Mouse (Mus musculus) MEL (cell line): ENCODE data around the gene Ctdspl. TPM values are rescaled to one million over a fixed set of nuclear protein-coding genes. Genes with fewer than 3 reads are reported as not detected.

ENCODE experiments used
- DNase-seq: peaks from one replicate; pipeline ENCODE4 v3.0.0; 2011; ENCODE audit warnings: low read depth, low spot score
- H3K27ac ChIP-seq: 2 replicates; pipeline ENCODE4 v1.5.1; 2012; ENCODE audit warnings: low read depth, mild to moderate bottlenecking, control low read depth, low read length, moderate library complexity; ENCODE audit not compliant: control insufficient read depth
- H3K27me3 ChIP-seq, 2 experiments: fragments of 150-350 bp in 1 of 2; sonication (generic) in 1 of 2; 2 replicates each; pipeline ENCODE4 v1.6.1; 2012; ENCODE audit warnings: low read length in 2 of 2, mild to moderate bottlenecking in 2 of 2, improper control_type of control experiment in 1 of 2, moderate library complexity in 1 of 2; ENCODE audit not compliant: insufficient read depth in 2 of 2, control insufficient read depth in 1 of 2
- H3K36me3 ChIP-seq, 2 experiments: 2 replicates each; pipeline ENCODE4 v1.6.1; 2012 to 2014; ENCODE audit warnings: low read length in 2 of 2, improper control_type of control experiment in 1 of 2, inconsistent platforms in 1 of 2, mild to moderate bottlenecking in 1 of 2; ENCODE audit not compliant: insufficient read depth in 2 of 2, control insufficient read depth in 1 of 2
- H3K4me1 ChIP-seq, 2 experiments: fragments of 150-350 bp in 1 of 2; sonication (generic) in 1 of 2; 2 replicates each; pipeline ENCODE4 v1.6.1; 2012; ENCODE audit warnings: low read length in 2 of 2, improper control_type of control experiment in 1 of 2, mild to moderate bottlenecking in 1 of 2; ENCODE audit not compliant: insufficient read depth in 2 of 2, control insufficient read depth in 1 of 2
- H3K4me3 ChIP-seq, 2 experiments: fragments of 150-350 bp in 1 of 2; sonication (generic) in 1 of 2; 2 replicates each; pipeline ENCODE4 v1.5.1; 2012; ENCODE audit warnings: low read depth in 2 of 2, low read length in 2 of 2, mild to moderate bottlenecking in 2 of 2, moderate library complexity in 2 of 2, control low read depth in 1 of 2, improper control_type of control experiment in 1 of 2; ENCODE audit not compliant: control insufficient read depth in 1 of 2, insufficient read depth in 1 of 2
- H3K79me2 ChIP-seq: 2 replicates; pipeline ENCODE4 v1.6.1; 2012; ENCODE audit warnings: mild to moderate bottlenecking, low read length, moderate library complexity; ENCODE audit not compliant: control insufficient read depth, poor library complexity, insufficient read depth
- H3K9ac ChIP-seq: 2 replicates; pipeline ENCODE4 v1.6.1; 2012; ENCODE audit warnings: low read depth, mild to moderate bottlenecking, control low read depth, low read length, moderate library complexity; ENCODE audit not compliant: control insufficient read depth, poor library complexity, severe bottlenecking
- H3K9me3 ChIP-seq: fragments of 150-350 bp; sonication (generic); replicated peaks from 2 replicates; pipeline ENCODE4 v1.6.1; 2012; ENCODE audit warnings: mild to moderate bottlenecking, low read length, improper control_type of control experiment, moderate library complexity; ENCODE audit not compliant: insufficient read depth
- CTCF ChIP-seq, 3 experiments: IDR thresholded peaks in 2 of 3; conservative IDR thresholded peaks in 1 of 3; 2 replicates each; pipeline ENCODE4 v1.5.1; 2011 to 2012; ENCODE audit warnings: low read length in 3 of 3, low read depth in 2 of 3, mild to moderate bottlenecking in 2 of 3, improper control_type of control experiment in 1 of 3, inconsistent platforms in 1 of 3, mixed read lengths in 1 of 3, moderate library complexity in 1 of 3; ENCODE audit not compliant: control insufficient read depth in 1 of 3, insufficient read depth in 1 of 3, poor library complexity in 1 of 3, severe bottlenecking in 1 of 3
- ELF1 ChIP-seq: IDR thresholded peaks from 2 replicates; pipeline ENCODE4 v1.6.1; 2014; ENCODE audit warnings: low read depth, mild to moderate bottlenecking, inconsistent platforms, low read length, improper control_type of control experiment, moderate library complexity
- GABPA ChIP-seq: IDR thresholded peaks from 2 replicates; pipeline ENCODE4 v1.6.1; 2012; ENCODE audit warnings: low read depth, mild to moderate bottlenecking, inconsistent platforms, low read length, improper control_type of control experiment, moderate library complexity
- GATA1 ChIP-seq: IDR thresholded peaks from 2 replicates; pipeline ENCODE4 v1.6.1; 2011; ENCODE audit warnings: low read depth, low read length, improper control_type of control experiment
- JUND ChIP-seq: IDR thresholded peaks from 2 replicates; pipeline ENCODE4 v1.6.1; 2011; ENCODE audit warnings: low read depth, mild to moderate bottlenecking, improper control_type of control experiment, low read length
- MAZ ChIP-seq: IDR thresholded peaks from 2 replicates; pipeline ENCODE4 v1.6.1; 2012; ENCODE audit warnings: low read depth, mild to moderate bottlenecking, inconsistent platforms, low read length, improper control_type of control experiment
- MEF2A ChIP-seq: IDR thresholded peaks from 2 replicates; pipeline ENCODE4 v1.6.1; 2014; ENCODE audit warnings: low read depth, mild to moderate bottlenecking, inconsistent platforms, low read length, improper control_type of control experiment; ENCODE audit not compliant: poor library complexity, insufficient replicate concordance, severe bottlenecking; ENCODE audit errors: extremely low read depth
- MYB ChIP-seq: IDR thresholded peaks from 2 replicates; pipeline ENCODE4 v1.6.1; 2011; ENCODE audit warnings: mild to moderate bottlenecking, low read depth, low read length, improper control_type of control experiment
- POLR2AphosphoS2 ChIP-seq: IDR thresholded peaks from 2 replicates; pipeline ENCODE4 v1.6.1; 2011; ENCODE audit warnings: low read length, improper control_type of control experiment
- POLR2AphosphoS5 ChIP-seq: IDR thresholded peaks from 2 replicates; pipeline ENCODE4 v1.6.1; 2012; ENCODE audit warnings: low read depth, borderline replicate concordance, mild to moderate bottlenecking, inconsistent platforms, low read length, moderate library complexity, mixed read lengths
- RAD21 ChIP-seq: IDR thresholded peaks from 2 replicates; pipeline ENCODE4 v1.6.1; 2011; ENCODE audit warnings: mild to moderate bottlenecking, low read depth, low read length, improper control_type of control experiment
- SMC3 ChIP-seq: IDR thresholded peaks from 2 replicates; pipeline ENCODE4 v1.6.1; 2011; ENCODE audit warnings: low read depth, low read length, improper control_type of control experiment
- TCF12 ChIP-seq: IDR thresholded peaks from 2 replicates; pipeline ENCODE4 v1.6.1; 2014; ENCODE audit warnings: low read depth, mild to moderate bottlenecking, inconsistent platforms, low read length, improper control_type of control experiment, moderate library complexity
- UBTF ChIP-seq: IDR thresholded peaks from 2 replicates; pipeline ENCODE4 v1.6.1; 2012; ENCODE audit warnings: low read depth, mild to moderate bottlenecking, inconsistent platforms, low read length, improper control_type of control experiment, moderate library complexity, borderline replicate concordance; ENCODE audit not compliant: insufficient read depth
- USF1 ChIP-seq: IDR thresholded peaks from 2 replicates; pipeline ENCODE4 v1.6.1; 2014; ENCODE audit warnings: low read depth, mild to moderate bottlenecking, inconsistent platforms, low read length, improper control_type of control experiment, moderate library complexity
- USF2 ChIP-seq, 2 experiments: IDR thresholded peaks; 2 replicates each; pipeline ENCODE4 v1.6.1; 2011 to 2012; ENCODE audit warnings: improper control_type of control experiment in 2 of 2, low read length in 2 of 2, borderline replicate concordance in 1 of 2, inconsistent platforms in 1 of 2, low read depth in 1 of 2, mild to moderate bottlenecking in 1 of 2; ENCODE audit not compliant: insufficient read depth in 1 of 2
- ZC3H11A ChIP-seq: IDR thresholded peaks from 2 replicates; pipeline ENCODE4 v1.6.1; 2012; ENCODE audit warnings: low read depth, mild to moderate bottlenecking, inconsistent platforms, low read length, improper control_type of control experiment
- ZMIZ1 ChIP-seq: IDR thresholded peaks from 2 replicates; pipeline ENCODE4 v1.6.1; 2012; ENCODE audit warnings: low read depth, mild to moderate bottlenecking, inconsistent platforms, low read length, improper control_type of control experiment, moderate library complexity
- ZNF384 ChIP-seq: IDR thresholded peaks from 2 replicates; pipeline ENCODE4 v1.6.1; 2012; ENCODE audit warnings: low read depth, mild to moderate bottlenecking, inconsistent platforms, low read length, improper control_type of control experiment
- polyA plus RNA-seq, 2 experiments: library from polyadenylated mRNA; stranded (reverse) in 1 of 2; unstranded in 1 of 2; fragments of >175 nt in 1 of 2; fragments of >200 nt in 1 of 2; gene quantifications; 2 replicates each; pipeline versions ENCODE4 v1.2.1 to v1.2.4; 2012; ENCODE audit warnings: low replicate concordance in 2 of 2, low read depth in 1 of 2; ENCODE audit not compliant: insufficient read length in 2 of 2, insufficient read depth in 1 of 2, missing spikeins in 1 of 2
- total RNA-seq: library from RNA; depleted of rRNA; stranded (reverse); fragments of 300-350 nt; gene quantifications from 2 replicates; pipeline ENCODE4 v1.2.3, GENCODE M21; 2012

Gene Ctdspl
- total and polyA plus RNA-seq, 3 experiments: 15.3 to 20.7 TPM; not detected in 1

GRCm38 (mm10) chr9:119028226-119029195 is 102.3 kb downstream of the Ctdspl start:
- Histone ChIP-seq H3K4me3 (no peak overlapping the region), H3K9me3 (no peaks in the 10 kb centered on the region), H3K27ac (no peak overlapping the region), H3K79me2 (no peaks in the 10 kb centered on the region), H3K9ac (no peak overlapping the region), H3K27me3 (no peaks in the 10 kb centered on the region), H3K4me1 (no peaks in the 10 kb centered on the region), H3K36me3 (no peaks in the 10 kb centered on the region)
- DNase-seq: no peak
- TF ChIP-seq MYB (no peak), SMC3 (no peak), USF1 (no peak), GATA1 (no peak), ELF1 (no peak), POLR2AphosphoS2 (no peak), TCF12 (no peak), MAZ (no peak), CTCF (IDR thresholded peaks at IDR 0.05 in 2 of 3, conservative IDR thresholded peaks at IDR 0.05 in 1 of 3; ENCODE audit: control insufficient read depth in 1 of 3, insufficient read depth in 1 of 3, low read depth in 2 of 3, low read length in 3 of 3, poor library complexity in 1 of 3, severe bottlenecking in 1 of 3) (no peak), UBTF (no peak), GABPA (no peak), ZMIZ1 (no peak), MEF2A (no peak), RAD21 (no peak)

- H3K79me2 ChIP-seq: no peaks in the 10 kb centered on the region
- peak; percentile 75 for TF ChIP-seq SMC3
- peak; percentile 60 to 79 (median 62) for TF ChIP-seq CTCF (IDR thresholded peaks at IDR 0.05 in 2 of 3, conservative IDR thresholded peaks at IDR 0.05 in 1 of 3; ENCODE audit: control insufficient read depth in 1 of 3, insufficient read depth in 1 of 3, low read depth in 2 of 3, low read length in 3 of 3, poor library complexity in 1 of 3, severe bottlenecking in 1 of 3)
- peak; percentile 39; the same call in 1 of the 2 replicates for TF ChIP-seq ZC3H11A
- peak; percentile 38 for TF ChIP-seq RAD21
- no peak for TF ChIP-seq JUND
- no peak for TF ChIP-seq ZNF384
- no peak for TF ChIP-seq POLR2AphosphoS5
- TF ChIP-seq USF2 (IDR thresholded peaks at IDR 0.05; ENCODE audit: borderline replicate concordance in 1 of 2, insufficient read depth in 1 of 2, low read depth in 1 of 2, low read length in 2 of 2): no peak
- no peaks in the 10 kb centered on the region for H3K9me3 ChIP-seq
- H3K4me1 ChIP-seq: no peaks in the 10 kb centered on the region
- no peaks in the 10 kb centered on the region for H3K36me3 ChIP-seq
- no peak overlapping the region for H3K4me3 ChIP-seq
- no peak overlapping the region for H3K9ac ChIP-seq
- H3K27ac ChIP-seq: no peak overlapping the region
- no peaks in the 10 kb centered on the region for H3K27me3 ChIP-seq
- DNase-seq: peak; percentile 28
Measured at GRCm38 (mm10) chr9:119029568-119029967, 103.3 kb downstream of the Ctdspl start.
